Mouse (Mus musculus) myocyte (in vitro differentiated cells): Measurements from ENCODE around the gene Mboat2.

Experiments used
- CEBPB ChIP-seq: IDR thresholded peaks from 2 replicates; pipeline ENCODE4 v1.6.1; 2011; ENCODE audit warnings: mild to moderate bottlenecking, moderate library complexity; ENCODE audit not compliant: poor library complexity, insufficient read depth, severe bottlenecking
- MYOD1 ChIP-seq, 3 experiments: IDR thresholded peaks; one replicate each; pipeline ENCODE4 v1.6.1; 2011; ENCODE audit warnings: control low read depth in 2 of 3, low read depth in 2 of 3, mild to moderate bottlenecking in 2 of 3, moderate library complexity in 1 of 3; ENCODE audit not compliant: insufficient read length in 2 of 3, control insufficient read depth in 1 of 3
- POLR2A ChIP-seq: IDR thresholded peaks from one replicate; pipeline ENCODE4 v1.6.1; 2011; ENCODE audit warnings: low read depth, mild to moderate bottlenecking, control low read depth, moderate library complexity; ENCODE audit not compliant: insufficient read length
- POLR2AphosphoS2 ChIP-seq: IDR thresholded peaks from one replicate; pipeline ENCODE4 v1.6.1; 2011; ENCODE audit warnings: low read depth, control low read depth; ENCODE audit not compliant: insufficient read length
- TCF12 ChIP-seq: IDR thresholded peaks from one replicate; pipeline ENCODE4 v1.6.1; 2011; ENCODE audit warnings: mild to moderate bottlenecking, control low read depth; ENCODE audit not compliant: poor library complexity, insufficient read depth, severe bottlenecking
- USF1 ChIP-seq: IDR thresholded peaks from one replicate; pipeline ENCODE4 v1.6.1; 2011; ENCODE audit warnings: low read depth, mild to moderate bottlenecking, control low read depth, moderate library complexity

GRCm38 (mm10) chr12:25005350-25005749 lies 174.7 kb downstream of the Mboat2 start:
- TF ChIP-seq POLR2A (no peak), TCF12 (no peak), POLR2AphosphoS2 (no peak), USF1 (no peak), MYOD1 (IDR thresholded peaks at IDR 0.05; ENCODE audit: control insufficient read depth in 1 of 3, insufficient read length in 2 of 3, low read depth in 2 of 3) (no peak), CEBPB (no peak)
